Mouse (Mus musculus) CH12.LX (cell line): Measurements from ENCODE around the gene Yap1.

Experiments used
- BHLHE40 ChIP-seq: IDR thresholded peaks from 2 replicates; pipeline ENCODE4 v1.6.1; 2011; ENCODE audit warnings: mild to moderate bottlenecking, low read depth, low read length, improper control_type of control experiment
- CTCF ChIP-seq, 2 experiments: IDR thresholded peaks in 1 of 2; conservative IDR thresholded peaks in 1 of 2; 2 replicates each; pipeline ENCODE4 v1.5.1; 2011 to 2012; ENCODE audit warnings: low read depth in 2 of 2, low read length in 2 of 2, improper control_type of control experiment in 1 of 2, inconsistent platforms in 1 of 2, mild to moderate bottlenecking in 1 of 2, moderate library complexity in 1 of 2

GRCm38 (mm10) chr9:7967980-7968379, 36.4 kb downstream of the Yap1 start:
- TF ChIP-seq BHLHE40, result no peak
- no peak for TF ChIP-seq CTCF (conservative IDR thresholded peaks at IDR 0.05 in 1 of 2, IDR thresholded peaks at IDR 0.05 in 1 of 2; ENCODE audit: low read depth in 2 of 2, low read length in 2 of 2)
